Mouse (Mus musculus) heart, embryonic 16.5 days (tissue): ENCODE results near the gene Slc25a48. TPM values are rescaled to one million over a fixed set of nuclear protein-coding genes. Genes with fewer than 3 reads are reported as not detected.

Experiments
- ATAC-seq: fragments of 200-750 bp; cut with Nextera tagmentation; replicated peaks from 2 replicates; pipeline ENCODE4 v1.8.0; 2017; ENCODE audit warnings: moderate number of reproducible peaks; ENCODE audit not compliant: insufficient read depth, low FRiP score; ENCODE audit errors: extremely low read depth
- H3K27ac ChIP-seq: fragments of 300-500 bp; sonication (generic); 2 replicates; pipeline ENCODE4 v1.5.1; 2014; ENCODE audit warnings: mild to moderate bottlenecking, low read length, control low read depth, moderate library complexity
- H3K27me3 ChIP-seq: fragments of 300-500 bp; sonication (generic); 2 replicates; pipeline ENCODE4 v1.6.1; 2014; ENCODE audit warnings: low read length, mixed read lengths; ENCODE audit not compliant: control insufficient read depth, insufficient read depth
- H3K36me3 ChIP-seq: fragments of 300-500 bp; sonication (generic); 2 replicates; pipeline ENCODE4 v1.6.1; 2014; ENCODE audit not compliant: control insufficient read depth, insufficient read depth
- H3K4me1 ChIP-seq: fragments of 300-500 bp; sonication (generic); 2 replicates; pipeline ENCODE4 v1.6.1; 2014; ENCODE audit warnings: low read length, mixed read lengths; ENCODE audit not compliant: control insufficient read depth, insufficient read depth
- H3K4me2 ChIP-seq: fragments of 300-500 bp; sonication (generic); 2 replicates; pipeline ENCODE4 v1.6.1; 2014; ENCODE audit warnings: low read depth, mild to moderate bottlenecking, control low read depth, low read length
- H3K4me3 ChIP-seq: fragments of 300-500 bp; sonication (generic); 2 replicates; pipeline ENCODE4 v1.5.1; 2014; ENCODE audit warnings: mild to moderate bottlenecking, control low read depth, low read length
- H3K9ac ChIP-seq: fragments of 300-500 bp; sonication (generic); 2 replicates; pipeline ENCODE4 v1.6.1; 2014; ENCODE audit warnings: low read length, control low read depth
- H3K9me3 ChIP-seq: fragments of 300-500 bp; sonication (generic); replicated peaks from 2 replicates; pipeline ENCODE4 v1.6.1; 2016; ENCODE audit warnings: low read length; ENCODE audit not compliant: control insufficient read depth
- WGBS: fragments of 180-500 bp; shearing (Covaris S2); extraction: QIAGEN DNeasy Blood & Tissue Kit; methylation state at CpG from one replicate; pipeline ENCODE4 v1.1.7; 2014; 5-methylcytosine and 5-hydroxymethylcytosine counted together
- polyA plus RNA-seq: library from polyadenylated mRNA; unstranded; fragments of >200 nt; fragmentation: Nextera tagmentation; extraction: Ambion mirVana; gene quantifications from 2 replicates; pipeline ENCODE4 v1.2.1, GENCODE M21; 2015

Gene Slc25a48
- polyA plus RNA-seq, 1 experiment from 2014 or later: 0.13 TPM

GRCm38 (mm10) chr13:56478027-56478426, 39.9 kb downstream of the Slc25a48 start:
- H3K4me2 ChIP-seq: no peak overlapping the region
- no peak overlapping the region for H3K27ac ChIP-seq
- H3K36me3 ChIP-seq: no peaks in the 10 kb centered on the region
- WGBS: 81% methylated on average over 6 of the region's 6 CpGs
- no peak overlapping the region for H3K4me3 ChIP-seq
- H3K9me3 ChIP-seq: no peaks in the 10 kb centered on the region
- ATAC-seq: no peak
- H3K9ac ChIP-seq: no peak overlapping the region
- H3K4me1 ChIP-seq: peaks cover 7% of the 10 kb centered on the region
- H3K27me3 ChIP-seq: peaks cover 3% of the 10 kb centered on the region; the same call in 1 of the 2 replicates

DNA sequence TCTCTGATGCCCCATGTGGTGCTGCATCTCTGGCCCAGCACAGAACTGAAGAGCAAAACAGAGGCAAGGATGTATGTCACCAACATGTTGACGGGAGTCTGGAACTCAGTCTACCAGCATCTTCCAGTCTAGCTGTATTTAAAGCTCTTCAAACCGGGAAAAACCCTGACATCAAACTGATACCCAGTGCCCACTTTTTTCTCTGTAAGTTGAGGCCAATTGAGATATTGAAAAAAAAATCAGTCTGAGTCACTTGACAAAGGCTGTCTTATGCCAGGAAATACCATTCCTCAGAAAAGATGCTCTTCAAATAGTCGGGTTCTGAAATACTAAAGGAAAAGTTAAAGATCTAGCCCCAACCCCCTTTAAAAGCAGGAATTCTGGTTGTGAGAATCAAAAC, 44.0 kb downstream of the Slc25a48 start, which contains the start of gene Il9:
Il9 (minus strand) TSS at position 101 of the 400 bp plus-strand sequence.
- Histone ChIP-seq H3K4me2 (no peak within 1 kb of the TSS), H3K4me3 (no peak within 1 kb of the TSS), H3K36me3 (no peaks in the 10 kb centered on the region), H3K27ac (no peak within 1 kb of the TSS), H3K4me1 (peaks cover 7% of the 10 kb centered on the region), H3K27me3 (no peaks in the 10 kb centered on the region), H3K9me3 (no peaks in the 10 kb centered on the region), H3K9ac (no peak within 1 kb of the TSS)
- ATAC-seq: no peak
- 63% methylated on average over 3 of the region's 3 CpGs for WGBS

DNA sequence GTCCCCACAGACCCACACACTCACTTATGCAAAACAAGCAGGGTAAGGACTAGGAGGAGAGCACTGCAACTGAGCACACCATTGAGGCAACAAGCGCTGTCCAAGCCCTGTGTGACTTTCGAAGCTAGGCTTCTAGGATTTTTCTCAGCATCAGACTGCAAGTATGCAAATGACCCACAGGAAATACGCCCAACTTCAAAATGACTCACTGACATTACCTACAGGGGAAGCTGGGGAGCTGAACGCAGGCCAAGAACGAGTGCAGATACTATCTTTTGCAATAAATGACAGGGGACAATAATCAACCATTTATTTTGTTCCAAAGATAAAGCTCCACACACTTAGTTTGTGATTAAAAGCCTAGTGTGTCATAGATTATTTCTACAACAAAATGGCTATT, 49.9 kb downstream of the Slc25a48 start:
- H3K9ac ChIP-seq: no peak overlapping the region
- no peaks in the 10 kb centered on the region for H3K4me1 ChIP-seq
- WGBS: 50% methylated on average over 5 of the region's 5 CpGs
- no peak for ATAC-seq
- H3K36me3 ChIP-seq: no peaks in the 10 kb centered on the region
- peaks cover 2% of the 10 kb centered on the region; the same call in 1 of the 2 replicates for H3K9me3 ChIP-seq
- H3K4me2 ChIP-seq: no peak overlapping the region
- no peak overlapping the region for H3K27ac ChIP-seq
- no peaks in the 10 kb centered on the region for H3K27me3 ChIP-seq
- no peak overlapping the region for H3K4me3 ChIP-seq

DNA sequence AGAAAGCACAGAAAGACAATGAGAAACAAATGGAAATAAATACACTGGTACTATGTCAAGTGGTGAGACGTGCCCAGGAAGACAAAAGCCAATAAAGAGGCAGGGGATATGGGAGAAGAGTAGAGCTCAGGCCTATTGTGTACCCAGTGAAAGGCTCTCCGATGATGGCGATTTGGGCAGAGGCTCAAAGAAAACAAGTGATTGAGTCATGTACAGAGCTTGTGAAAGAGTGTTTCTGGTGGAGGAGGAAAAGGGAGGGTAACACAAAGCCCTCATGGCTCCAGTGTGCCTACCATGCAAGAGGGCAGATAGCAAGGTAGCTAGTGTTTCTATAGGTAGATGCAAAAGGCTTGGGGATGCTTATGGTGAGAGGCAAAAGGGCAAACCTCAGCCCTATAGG, 56.3 kb downstream of the Slc25a48 start:
- Histone ChIP-seq H3K4me3 (no peak overlapping the region), H3K36me3 (no peaks in the 10 kb centered on the region), H3K27ac (no peak overlapping the region), H3K4me1 (no peaks in the 10 kb centered on the region), H3K9ac (no peak overlapping the region), H3K4me2 (no peak overlapping the region), H3K9me3 (peaks cover 2% of the 10 kb centered on the region; the same call in 1 of the 2 replicates), H3K27me3 (no peaks in the 10 kb centered on the region)
- WGBS: 57% methylated on average over 3 of the region's 3 CpGs
- no peak for ATAC-seq

- H3K27me3 ChIP-seq: no peaks in the 10 kb centered on the region
- no peak overlapping the region for H3K27ac ChIP-seq
- no peak for ATAC-seq
- H3K4me2 ChIP-seq: no peak overlapping the region
- no peak overlapping the region for H3K4me3 ChIP-seq
- no peaks in the 10 kb centered on the region for H3K4me1 ChIP-seq
- WGBS: 65% methylated on average over 3 of the region's 3 CpGs
- H3K9ac ChIP-seq: no peak overlapping the region
- H3K36me3 ChIP-seq: no peaks in the 10 kb centered on the region
- H3K9me3 ChIP-seq: no peaks in the 10 kb centered on the region
Measured at GRCm38 (mm10) chr13:56500132-56500531, 62.0 kb downstream of the Slc25a48 start.

DNA sequence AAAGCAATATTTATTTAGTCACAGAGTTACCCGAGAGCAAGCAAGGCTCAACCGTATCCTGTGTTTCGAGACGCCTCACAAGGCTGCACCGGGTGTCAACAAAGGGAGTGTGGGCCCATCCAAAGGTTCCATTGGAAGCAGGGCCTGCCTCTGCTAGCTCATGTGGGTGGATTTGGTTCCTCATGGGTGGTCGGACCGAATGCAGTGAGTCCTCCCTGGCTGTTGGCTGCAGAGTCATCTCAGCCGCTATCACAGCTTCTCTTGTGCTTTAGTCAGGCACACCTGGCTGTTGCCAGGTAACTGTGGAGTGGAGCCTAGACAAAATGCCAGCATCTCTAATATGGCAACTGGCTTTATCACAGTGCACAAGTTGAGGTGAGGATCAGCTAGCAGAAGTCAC, 62.5 kb downstream of the Slc25a48 start:
- ATAC-seq: no peak
- WGBS: 79% methylated on average over 8 of the region's 8 CpGs
- no peaks in the 10 kb centered on the region for H3K4me1 ChIP-seq
- H3K4me2 ChIP-seq: no peak overlapping the region
- H3K36me3 ChIP-seq: no peaks in the 10 kb centered on the region
- H3K4me3 ChIP-seq: no peak overlapping the region
- H3K9me3 ChIP-seq: no peaks in the 10 kb centered on the region
- no peaks in the 10 kb centered on the region for H3K27me3 ChIP-seq
- H3K9ac ChIP-seq: no peak overlapping the region
- no peak overlapping the region for H3K27ac ChIP-seq

DNA sequence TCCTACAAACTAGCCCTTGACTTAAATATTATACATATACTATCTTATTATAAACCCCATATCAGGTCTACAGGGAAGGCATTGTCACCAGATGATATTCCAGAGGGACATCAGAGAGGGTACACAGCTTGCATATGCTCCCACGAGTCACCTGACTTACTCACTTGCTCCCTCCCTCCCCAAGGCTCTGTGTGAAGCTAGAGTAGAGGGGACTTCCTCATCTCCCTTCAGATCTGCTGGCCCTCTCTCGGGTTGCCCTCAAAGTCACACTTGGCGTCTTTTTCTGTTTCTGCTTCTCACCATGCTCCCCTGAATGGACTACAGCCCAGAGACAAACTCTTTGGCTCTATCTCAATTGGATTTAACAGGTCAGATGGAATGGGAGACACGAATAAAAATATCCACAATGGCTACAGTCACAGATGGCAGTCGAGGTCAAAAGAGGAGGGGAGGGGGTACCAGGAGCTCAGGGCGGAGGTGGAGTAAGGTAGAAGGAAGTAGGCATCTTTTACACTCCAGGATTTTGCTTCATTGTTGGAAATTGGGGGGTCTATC, 63.8 kb downstream of the Slc25a48 start:
- no peaks in the 10 kb centered on the region for H3K27me3 ChIP-seq
- ATAC-seq: no peak
- H3K4me1 ChIP-seq: no peaks in the 10 kb centered on the region
- H3K4me3 ChIP-seq: no peak overlapping the region
- H3K27ac ChIP-seq: no peak overlapping the region
- no peaks in the 10 kb centered on the region for H3K9me3 ChIP-seq
- H3K9ac ChIP-seq: no peak overlapping the region
- WGBS: 55% methylated on average over 6 of the region's 6 CpGs
- no peak overlapping the region for H3K4me2 ChIP-seq
- no peaks in the 10 kb centered on the region for H3K36me3 ChIP-seq

- no peak overlapping the region for H3K4me3 ChIP-seq
- H3K36me3 ChIP-seq: no peaks in the 10 kb centered on the region
- no peak for ATAC-seq
- no peaks in the 10 kb centered on the region; the same call in 1 of the 2 replicates for H3K9me3 ChIP-seq
- no peak overlapping the region for H3K27ac ChIP-seq
- H3K27me3 ChIP-seq: no peaks in the 10 kb centered on the region
- whole genome bisulfite sequencing: 56% methylated on average over 6 of the region's 6 CpGs
- H3K4me2 ChIP-seq: no peak overlapping the region
- H3K9ac ChIP-seq: no peak overlapping the region
- no peaks in the 10 kb centered on the region for H3K4me1 ChIP-seq
Measured at GRCm38 (mm10) chr13:56506871-56507496, 68.8 kb downstream of the Slc25a48 start.

DNA sequence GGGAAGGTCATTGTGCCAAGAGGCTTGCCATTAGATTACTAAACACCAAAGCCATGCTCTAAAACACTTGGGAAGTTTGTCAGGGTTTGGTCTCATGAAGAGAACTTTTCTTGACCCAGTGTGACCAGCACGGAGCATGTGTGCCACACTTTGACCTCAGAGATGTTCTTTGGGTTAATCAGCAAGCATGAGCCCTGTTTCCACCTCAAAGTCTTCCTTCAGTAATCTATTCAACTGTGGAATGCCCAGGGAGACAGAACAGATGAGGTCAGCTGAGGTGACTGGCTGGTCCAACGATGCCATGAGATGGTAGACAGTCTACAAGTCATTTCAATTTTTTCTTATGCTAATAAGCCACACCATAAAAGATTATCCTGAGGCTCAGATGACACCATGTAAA, 71.6 kb downstream of the Slc25a48 start:
- H3K27ac ChIP-seq: no peak overlapping the region
- H3K9ac ChIP-seq: no peak overlapping the region
- H3K4me1 ChIP-seq: no peaks in the 10 kb centered on the region
- H3K9me3 ChIP-seq: no peaks in the 10 kb centered on the region; the same call in 1 of the 2 replicates
- ATAC-seq: no peak
- H3K4me2 ChIP-seq: no peak overlapping the region
- H3K4me3 ChIP-seq: no peak overlapping the region
- H3K36me3 ChIP-seq: no peaks in the 10 kb centered on the region
- WGBS: 76% methylated on average over 2 of the region's 2 CpGs
- H3K27me3 ChIP-seq: no peaks in the 10 kb centered on the region
